Mouse (Mus musculus) stomach, postnatal 0 days (tissue): ENCODE data around the gene Gm21833.

Experiments
- CTCF ChIP-seq: IDR thresholded peaks from 2 replicates; pipeline ENCODE4 v1.5.1; 2016; ENCODE audit warnings: antibody characterized with exemption, low read depth, mild to moderate bottlenecking, moderate library complexity
- EP300 ChIP-seq: optimal IDR thresholded peaks from 2 replicates; pipeline ENCODE3; 2016; ENCODE audit warnings: antibody characterized with exemption

DNA sequence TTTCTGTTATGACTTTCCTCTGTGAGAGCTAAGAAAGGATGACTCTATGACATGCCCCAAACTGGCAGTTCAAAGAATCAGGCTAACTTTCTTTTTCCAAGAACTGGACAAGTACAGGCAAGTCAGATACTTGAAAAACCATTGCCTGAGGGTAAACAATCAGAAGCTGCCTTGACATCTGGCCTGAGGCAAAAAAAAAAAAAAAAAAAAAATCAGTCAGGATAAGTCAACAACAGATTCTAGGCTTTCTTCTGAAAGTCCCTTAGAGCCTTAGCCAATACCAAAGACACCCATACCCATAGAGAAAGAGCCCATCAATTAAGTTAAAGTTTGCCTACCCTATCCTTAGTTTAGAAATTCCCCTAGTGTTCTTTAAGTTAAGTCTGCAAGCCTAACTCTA, 38.7 kb upstream of the Gm21833 start:
- no peak for TF ChIP-seq CTCF
- no peak for TF ChIP-seq EP300
